Mouse (Mus musculus) lung, postnatal 0 days (tissue): ENCODE results near the gene Hbb-bh1. TPM values are rescaled to one million over a fixed set of nuclear protein-coding genes. Genes with fewer than 3 reads are reported as not detected.
"Not testable (repeated sequence)": the region's sequence is repeated elsewhere in the genome, so short reads cannot be mapped to it uniquely, and the experiment has no call there.

Source experiments
- ATAC-seq: fragments of 200-750 bp; cut with Nextera tagmentation; 2 replicates; pipeline ENCODE4 v1.8.0; 2017; ENCODE audit warnings: moderate library complexity
- DNase-seq: peaks from one replicate; pipeline ENCODE4 v3.0.0-alpha.2; 2016; ENCODE audit warnings: low spot score
- H3K27ac ChIP-seq: fragments of 300-500 bp; sonication (generic); 2 replicates; pipeline ENCODE4 v1.5.1; 2014; ENCODE audit warnings: antibody characterized with exemption, mild to moderate bottlenecking, low read length, mixed read lengths
- H3K27me3 ChIP-seq: fragments of 300-500 bp; sonication (generic); replicated peaks from 2 replicates; pipeline ENCODE4 v1.6.1; 2014; ENCODE audit warnings: low read length, mixed read lengths; ENCODE audit not compliant: insufficient read depth
- H3K36me3 ChIP-seq: fragments of 300-500 bp; sonication (generic); 2 replicates; pipeline ENCODE4 v1.6.1; 2014; ENCODE audit warnings: low read length, mixed read lengths; ENCODE audit not compliant: insufficient read depth
- H3K4me1 ChIP-seq: fragments of 300-500 bp; sonication (generic); 2 replicates; pipeline ENCODE4 v1.6.1; 2014; ENCODE audit warnings: antibody characterized with exemption, low read depth, low read length, mixed read lengths; ENCODE audit not compliant: insufficient read depth
- H3K4me2 ChIP-seq: fragments of 300-500 bp; sonication (generic); replicated peaks from 2 replicates; pipeline ENCODE4 v1.6.1; 2014; ENCODE audit warnings: low read depth, mild to moderate bottlenecking, low read length, moderate library complexity, mixed read lengths
- H3K4me3 ChIP-seq: fragments of 300-500 bp; sonication (generic); 2 replicates; pipeline ENCODE4 v1.5.1; 2014; ENCODE audit warnings: low read depth, low read length
- H3K9ac ChIP-seq: fragments of 300-500 bp; sonication (generic); replicated peaks from 2 replicates; pipeline ENCODE4 v1.6.1; 2014; ENCODE audit warnings: low read depth, mild to moderate bottlenecking
- H3K9me3 ChIP-seq: fragments of 300-500 bp; sonication (generic); 2 replicates; pipeline ENCODE4 v1.6.1; 2016; ENCODE audit warnings: low read length, mixed read lengths
- CTCF ChIP-seq: IDR thresholded peaks from 2 replicates; pipeline ENCODE4 v1.5.1; 2016; ENCODE audit warnings: antibody characterized with exemption, mild to moderate bottlenecking
- EP300 ChIP-seq: IDR thresholded peaks from 2 replicates; pipeline ENCODE4 v1.6.1; 2016; ENCODE audit warnings: antibody characterized with exemption, mild to moderate bottlenecking, control low read depth
- WGBS: fragments of 180-500 bp; shearing (Covaris S2); extraction: QIAGEN DNeasy Blood & Tissue Kit; methylation state at CpG from one replicate; pipeline ENCODE4 v1.1.7; 2014; 5-methylcytosine and 5-hydroxymethylcytosine counted together
- polyA plus RNA-seq: library from polyadenylated mRNA; unstranded; fragments of >200 nt; fragmentation: Nextera tagmentation; extraction: Ambion mirVana; gene quantifications from 2 replicates; pipeline ENCODE4 v1.2.1, GENCODE M21; 2015

The Hbb-bh1 gene
- polyA plus RNA-seq, 1 experiment from 2014 or later = 0.27 TPM

- TF ChIP-seq EP300 (no peak), CTCF (no peak)
- no peaks in the 10 kb centered on the region for H3K9me3 ChIP-seq
- H3K4me2 ChIP-seq = no peak within 1 kb of the TSS
- DNase-seq (no peak), ATAC-seq (peak; percentile 53)
- H3K4me1 ChIP-seq = no peaks in the 10 kb centered on the region
- no peak within 1 kb of the TSS for H3K4me3 ChIP-seq
- H3K27ac ChIP-seq = no peak within 1 kb of the TSS
- H3K36me3 ChIP-seq = no peaks in the 10 kb centered on the region
- WGBS = 79% methylated on average over 3 of the region's 3 CpGs
- no peak within 1 kb of the TSS for H3K9ac ChIP-seq
- H3K27me3 ChIP-seq = no peaks in the 10 kb centered on the region
Measured at GRCm38 (mm10) chr7:103813766-103814165, 29.2 kb downstream of the Hbb-bh1 start, which contains the start of gene Hbb-bt. Hbb-bt (minus strand) TSS chr7:103813996.

GRCm38 (mm10) chr7:103813152-103813551, 29.8 kb downstream of the Hbb-bh1 start:
- H3K4me2 ChIP-seq, H3K9ac ChIP-seq, H3K4me1 ChIP-seq, H3K27ac ChIP-seq, H3K27me3 ChIP-seq, DNase-seq, H3K9me3 ChIP-seq, H3K36me3 ChIP-seq, H3K4me3 ChIP-seq: not testable (repeated sequence)
- WGBS = no CpG with 5 or more reads among the region's 3 CpGs
- peak; percentile 19; the same call in 1 of the 2 replicates for ATAC-seq

- WGBS = 34% methylated on average over 1 of the region's 1 CpGs
- no peak overlapping the region for H3K4me3 ChIP-seq
- no peak overlapping the region for H3K4me2 ChIP-seq
- H3K9me3 ChIP-seq = no peaks in the 10 kb centered on the region
- H3K27me3 ChIP-seq = no peaks in the 10 kb centered on the region
- no peak for ATAC-seq
- H3K27ac ChIP-seq = no peak overlapping the region
- no peaks in the 10 kb centered on the region for H3K4me1 ChIP-seq
- TF ChIP-seq EP300 (no peak), CTCF (no peak)
- no peaks in the 10 kb centered on the region for H3K36me3 ChIP-seq
- no peak for DNase-seq
- no peak overlapping the region for H3K9ac ChIP-seq
Measured at GRCm38 (mm10) chr7:103812174-103812573, 30.8 kb downstream of the Hbb-bh1 start.

- Histone ChIP-seq H3K9me3 (no peaks in the 10 kb centered on the region), H3K4me3 (no peak overlapping the region), H3K27ac (no peak overlapping the region), H3K9ac (no peak overlapping the region), H3K27me3 (no peaks in the 10 kb centered on the region), H3K36me3 (no peaks in the 10 kb centered on the region), H3K4me2 (no peak overlapping the region), H3K4me1 (no peaks in the 10 kb centered on the region)
- no peak for ATAC-seq
- 67% methylated on average over 1 of the region's 1 CpGs for WGBS
- no peak for DNase-seq
- TF ChIP-seq CTCF (no peak), EP300 (no peak)
Measured at GRCm38 (mm10) chr7:103811223-103811845, 31.6 kb downstream of the Hbb-bh1 start.

GRCm38 (mm10) chr7:103810746-103811145, 32.2 kb downstream of the Hbb-bh1 start:
- ATAC-seq (no peak), DNase-seq (no peak)
- H3K4me3 ChIP-seq = no peak overlapping the region
- no peaks in the 10 kb centered on the region for H3K9me3 ChIP-seq
- H3K27me3 ChIP-seq = no peaks in the 10 kb centered on the region
- H3K27ac ChIP-seq = no peak overlapping the region
- no peaks in the 10 kb centered on the region for H3K4me1 ChIP-seq
- TF ChIP-seq CTCF (no peak), EP300 (no peak)
- H3K4me2 ChIP-seq = no peak overlapping the region
- no peaks in the 10 kb centered on the region for H3K36me3 ChIP-seq
- no peak overlapping the region for H3K9ac ChIP-seq
- WGBS = 68% methylated on average over 3 of the region's 3 CpGs

GRCm38 (mm10) chr7:103810296-103810695, 32.7 kb downstream of the Hbb-bh1 start:
- WGBS = 77% methylated on average over 1 of the region's 1 CpGs
- ATAC-seq (no peak), DNase-seq (no peak)
- H3K36me3 ChIP-seq = no peaks in the 10 kb centered on the region
- H3K27me3 ChIP-seq = no peaks in the 10 kb centered on the region
- no peak overlapping the region for H3K4me2 ChIP-seq
- no peak overlapping the region for H3K4me3 ChIP-seq
- H3K9ac ChIP-seq = no peak overlapping the region
- no peaks in the 10 kb centered on the region for H3K9me3 ChIP-seq
- no peaks in the 10 kb centered on the region for H3K4me1 ChIP-seq
- no peak overlapping the region for H3K27ac ChIP-seq
- TF ChIP-seq EP300 (no peak), CTCF (no peak)

GRCm38 (mm10) chr7:103809801-103810155, 33.2 kb downstream of the Hbb-bh1 start:
- Histone ChIP-seq H3K4me1 (no peaks in the 10 kb centered on the region), H3K9me3 (no peaks in the 10 kb centered on the region), H3K4me2 (no peak overlapping the region), H3K27me3 (no peaks in the 10 kb centered on the region), H3K4me3 (no peak overlapping the region), H3K9ac (no peak overlapping the region), H3K36me3 (no peaks in the 10 kb centered on the region), H3K27ac (no peak overlapping the region)
- ATAC-seq = no peak
- WGBS = 53% methylated on average over 1 of the region's 1 CpGs
- no peak for DNase-seq
- TF ChIP-seq EP300 = no peak
- no peak for TF ChIP-seq CTCF
